Comparison of ENCODE assay signal across 8 mouse cellular contexts in the genomic region with DNA sequence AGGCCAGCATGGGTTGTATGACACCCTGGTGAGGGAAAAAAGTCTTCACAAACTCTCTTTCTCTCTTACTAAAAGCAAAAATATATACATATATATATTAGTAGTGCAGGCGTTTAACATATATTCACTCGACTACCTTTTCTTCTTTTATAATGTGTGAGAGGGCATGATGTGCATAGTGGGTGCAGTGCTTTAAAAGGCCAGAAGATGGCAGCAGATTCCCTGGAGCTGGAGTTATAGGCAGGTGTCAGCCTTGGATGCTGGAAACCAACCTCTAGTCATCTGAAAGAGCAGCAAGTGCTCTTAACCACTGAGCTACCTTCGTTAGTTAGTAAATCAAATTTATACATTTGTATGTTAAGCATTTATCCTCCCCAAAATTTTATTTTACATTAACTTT. TPM values are rescaled to one million over a fixed set of nuclear protein-coding genes. Genes with fewer than 3 reads are reported as not detected.
A peak's percentile ranks its signal among the peaks of the same experiment; 100 is the strongest.
DNase-seq lines count a peak whose midpoint lies in the region; ATAC-seq and TF ChIP-seq lines count a peak whose summit lies in the region.

No protein-coding gene starts in this region.

- H3K9ac ChIP-seq in intestine, postnatal 0 days (ENCODE audit: low read depth, low read length) = no peak overlapping the region
- no peak overlapping the region for H3K9ac ChIP-seq in intestine, embryonic 15.5 days

- TF ChIP-seq CTCF in intestine, postnatal 0 days (IDR thresholded peaks at IDR 0.05; ENCODE audit: low read depth) = peak; percentile 81
- TF ChIP-seq CTCF in cortical plate, adult 2 months (IDR thresholded peaks at IDR 0.05; ENCODE audit: extremely low read depth, insufficient read depth, low read length) = peak; percentile 39; the same call in 1 of the 2 replicates

- peak; percentile 46 for DNase-seq in kidney, postnatal 14 days
- DNase-seq in retina, adult 2 months (ENCODE audit: low read depth, low spot score) = peak; percentile 26
- no peak for DNase-seq in ovary, adult 18-20 months (ENCODE audit: low spot score)

- TF ChIP-seq POLR2A in cortical plate, adult 2 months (IDR thresholded peaks at IDR 0.05; ENCODE audit: extremely low read depth, insufficient read depth, low read length) = no peak

- H3K27ac ChIP-seq in intestine, postnatal 0 days (ENCODE audit: low read depth, low read length) = no peak overlapping the region
- H3K27ac ChIP-seq in intestine, embryonic 15.5 days = no peak overlapping the region
- no peak overlapping the region for H3K27ac ChIP-seq in cortical plate, adult 2 months (ENCODE audit: insufficient read depth, low read length)

- no peak overlapping the region for H3K4me2 ChIP-seq in intestine, postnatal 0 days (replicated peaks; ENCODE audit: low read depth)
- no peak overlapping the region for H3K4me2 ChIP-seq in intestine, embryonic 15.5 days (replicated peaks)

- no peak overlapping the region for H3K4me3 ChIP-seq in intestine, postnatal 0 days (ENCODE audit: low read depth, low read length)
- H3K4me3 ChIP-seq in intestine, embryonic 15.5 days (replicated peaks) = no peak overlapping the region
- no peak overlapping the region for H3K4me3 ChIP-seq in cortical plate, adult 2 months (ENCODE audit: insufficient read depth, low read length)

- peaks cover 31% of the 10 kb centered on the region for H3K36me3 ChIP-seq in intestine, postnatal 0 days (ENCODE audit: control insufficient read depth, insufficient read depth)
- peaks cover 21% of the 10 kb centered on the region; the same call in 1 of the 2 replicates for H3K36me3 ChIP-seq in intestine, embryonic 15.5 days

- H3K9me3 ChIP-seq in intestine, postnatal 0 days (ENCODE audit: control insufficient read depth) = no peaks in the 10 kb centered on the region
- no peaks in the 10 kb centered on the region for H3K9me3 ChIP-seq in intestine, embryonic 15.5 days

- no peak for ATAC-seq in intestine, postnatal 0 days
- ATAC-seq in intestine, embryonic 15.5 days = no peak
- ATAC-seq in CD4-positive, CD25-positive, alpha-beta regulatory T cell, adult 4 months = peak; percentile 61
- ATAC-seq in activated CD4-positive, CD25-positive, alpha-beta regulatory T cell, adult 4 months = peak; percentile 43

- WGBS in intestine, postnatal 0 days = 89% methylated on average over 3 of the region's 3 CpGs
- 83% methylated on average over 3 of the region's 3 CpGs for WGBS in intestine, embryonic 15.5 days

- H3K27me3 ChIP-seq in intestine, postnatal 0 days (replicated peaks; ENCODE audit: control insufficient read depth, insufficient read depth, low read length) = no peaks in the 10 kb centered on the region
- no peaks in the 10 kb centered on the region for H3K27me3 ChIP-seq in intestine, embryonic 15.5 days (replicated peaks)

- H3K4me1 ChIP-seq in intestine, postnatal 0 days (replicated peaks; ENCODE audit: control insufficient read depth, insufficient read depth, low read length) = no peaks in the 10 kb centered on the region
- H3K4me1 ChIP-seq in intestine, embryonic 15.5 days (replicated peaks) = no peaks in the 10 kb centered on the region
- H3K4me1 ChIP-seq in cortical plate, adult 2 months (ENCODE audit: control insufficient read depth, insufficient read depth, low read length) = no peaks in the 10 kb centered on the region

RNA-seq across cellular contexts. Expression of a gene that starts 40.8 kb away (rescaled TPM):
- 129 TPM in 2 replicates for polyA plus RNA-seq in intestine, postnatal 0 days (2015; fragmentation: Nextera tagmentation; extraction: Ambion mirVana)
- polyA plus RNA-seq in intestine, embryonic 15.5 days (2015; fragmentation: Nextera tagmentation; extraction: Ambion mirVana) = 170 and 176 TPM in 2 replicates
- polyA plus RNA-seq in CD4-positive, CD25-positive, alpha-beta regulatory T cell, adult 4 months (2017; shearing (Covaris generic)) = 10 to 100 TPM; 56.6 to 59.6 TPM
- polyA plus RNA-seq in activated CD4-positive, CD25-positive, alpha-beta regulatory T cell, adult 4 months (2017; shearing (Covaris generic)) = 10 to 100 TPM; 70.9 to 75.0 TPM
- 127 and 132 TPM in 2 replicates for polyA plus RNA-seq in cortical plate, adult 2 months (2012; rRNA removed)

RNA-seq across cellular contexts. Expression of a gene that starts 58.6 kb away (rescaled TPM):
- polyA plus RNA-seq in intestine, postnatal 0 days (2015; fragmentation: Nextera tagmentation; extraction: Ambion mirVana) = 26.4 and 46.6 TPM in 2 replicates
- polyA plus RNA-seq in intestine, embryonic 15.5 days (2015; fragmentation: Nextera tagmentation; extraction: Ambion mirVana) = 29.2 and 29.6 TPM in 2 replicates
- polyA plus RNA-seq in CD4-positive, CD25-positive, alpha-beta regulatory T cell, adult 4 months (2017; shearing (Covaris generic)) = 100 to 1,000 TPM; 124 to 191 TPM
- polyA plus RNA-seq in activated CD4-positive, CD25-positive, alpha-beta regulatory T cell, adult 4 months (2017; shearing (Covaris generic)) = 100 to 1,000 TPM; 101 to 117 TPM
- polyA plus RNA-seq in cortical plate, adult 2 months (2012; rRNA removed) = 167 and 188 TPM in 2 replicates

RNA-seq across cellular contexts. Expression of a gene that starts 58.8 kb away (rescaled TPM):
- polyA plus RNA-seq in intestine, postnatal 0 days (2015; fragmentation: Nextera tagmentation; extraction: Ambion mirVana) = 6.9 and 10.2 TPM in 2 replicates
- polyA plus RNA-seq in intestine, embryonic 15.5 days (2015; fragmentation: Nextera tagmentation; extraction: Ambion mirVana) = 9.5 and 11.7 TPM in 2 replicates
- 10 to 100 TPM; 26.7 to 30.2 TPM for polyA plus RNA-seq in CD4-positive, CD25-positive, alpha-beta regulatory T cell, adult 4 months (2017; shearing (Covaris generic))
- 10 to 100 TPM; 20.1 to 22.2 TPM for polyA plus RNA-seq in activated CD4-positive, CD25-positive, alpha-beta regulatory T cell, adult 4 months (2017; shearing (Covaris generic))
- polyA plus RNA-seq in cortical plate, adult 2 months (2012; rRNA removed) = 21.9 TPM in 2 replicates

Comparison
In these comparisons a context has a peak if more than half of its experiments do, and no peak if none do; other contexts are left out.
1. ATAC-seq: peak in CD4-positive, CD25-positive, alpha-beta regulatory T cell, adult 4 months (single experiment) and activated CD4-positive, CD25-positive, alpha-beta regulatory T cell, adult 4 months (single experiment); none in intestine, postnatal 0 days (single experiment) and intestine, embryonic 15.5 days (single experiment).